Mouse (Mus musculus) heart, embryonic 12.5 days (tissue): Measurements from ENCODE around the gene Il23a. TPM values are rescaled to one million over a fixed set of nuclear protein-coding genes. Genes with fewer than 3 reads are reported as not detected.
A peak's percentile ranks its signal among the peaks of the same experiment; 100 is the strongest.
"Not testable (repeated sequence)": the region's sequence is repeated elsewhere in the genome, so short reads cannot be mapped to it uniquely, and the experiment has no call there.

Experiments used
- ATAC-seq: fragments of 200-750 bp; cut with Nextera tagmentation; 2 replicates; pipeline ENCODE4 v1.8.0; 2017; ENCODE audit warnings: moderate TSS enrichment, moderate library complexity; ENCODE audit not compliant: insufficient number of reproducible peaks, low FRiP score
- H3K27ac ChIP-seq: fragments of 300-500 bp; sonication (generic); 2 replicates; pipeline ENCODE4 v1.5.1; 2016; ENCODE audit warnings: mild to moderate bottlenecking, moderate library complexity; ENCODE audit not compliant: poor library complexity, severe bottlenecking
- H3K27me3 ChIP-seq: fragments of 300-500 bp; sonication (generic); replicated peaks from 2 replicates; pipeline ENCODE4 v1.6.1; 2016; ENCODE audit warnings: mild to moderate bottlenecking, moderate library complexity
- H3K36me3 ChIP-seq: fragments of 300-500 bp; sonication (generic); 2 replicates; pipeline ENCODE4 v1.6.1; 2016; ENCODE audit warnings: mild to moderate bottlenecking, moderate library complexity
- H3K4me1 ChIP-seq: fragments of 300-500 bp; sonication (generic); replicated peaks from 2 replicates; pipeline ENCODE4 v1.6.1; 2016; ENCODE audit warnings: mild to moderate bottlenecking
- H3K4me2 ChIP-seq: fragments of 300-500 bp; sonication (generic); 2 replicates; pipeline ENCODE4 v1.6.1; 2016; ENCODE audit warnings: mild to moderate bottlenecking, moderate library complexity
- H3K4me3 ChIP-seq: fragments of 300-500 bp; sonication (generic); 2 replicates; pipeline ENCODE4 v1.5.1; 2016; ENCODE audit warnings: mild to moderate bottlenecking
- H3K9ac ChIP-seq: fragments of 300-500 bp; sonication (generic); 2 replicates; pipeline ENCODE4 v1.6.1; 2016; ENCODE audit warnings: mild to moderate bottlenecking, moderate library complexity
- H3K9me3 ChIP-seq: fragments of 300-500 bp; sonication (generic); replicated peaks from 2 replicates; pipeline ENCODE4 v1.6.1; 2016; ENCODE audit warnings: mild to moderate bottlenecking, moderate library complexity
- WGBS: fragments of 180-500 bp; shearing (Covaris S2); methylation state at CpG from one replicate; pipeline ENCODE4 v1.1.7; 2016; 5-methylcytosine and 5-hydroxymethylcytosine counted together
- polyA plus RNA-seq: library from polyadenylated mRNA; unstranded; fragments of >200 nt; fragmentation: Nextera tagmentation; extraction: Ambion mirVana; gene quantifications from 2 replicates; pipeline ENCODE4 v1.2.1, GENCODE M21; 2016

Gene Il23a
- polyA plus RNA-seq, 1 experiment from 2014 or later = 1.2 TPM

DNA sequence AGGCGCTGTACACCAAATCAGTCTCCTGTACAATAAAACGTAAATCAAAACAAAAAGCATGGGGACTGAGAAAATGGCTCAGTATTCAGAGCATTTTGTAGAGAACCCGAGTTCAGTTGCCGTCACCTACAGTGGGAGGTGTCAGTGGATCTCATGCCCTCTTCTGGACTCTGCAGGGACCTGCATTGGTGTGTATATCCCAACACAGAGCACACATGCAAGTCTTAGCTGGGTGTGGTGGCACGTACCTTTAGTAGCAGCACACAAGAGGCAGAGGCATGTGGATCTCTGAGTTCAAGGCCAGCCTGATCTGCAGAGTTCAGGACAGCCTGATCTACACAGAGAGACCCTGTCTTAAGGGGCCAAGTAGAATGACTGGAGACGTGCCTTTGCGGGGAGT, 11.1 kb upstream of the Il23a start:
- Histone ChIP-seq H3K27ac (peak overlapping the region; percentile 90), H3K4me1 (peaks cover 19% of the 10 kb centered on the region), H3K9ac (no peak overlapping the region; the same call in 1 of the 2 replicates), H3K27me3 (no peaks in the 10 kb centered on the region), H3K36me3 (peaks cover 64% of the 10 kb centered on the region), H3K4me2 (no peak overlapping the region), H3K9me3 (no peaks in the 10 kb centered on the region), H3K4me3 (no peak overlapping the region)
- ATAC-seq = no peak
- 91% methylated on average over 7 of the region's 7 CpGs for WGBS

DNA sequence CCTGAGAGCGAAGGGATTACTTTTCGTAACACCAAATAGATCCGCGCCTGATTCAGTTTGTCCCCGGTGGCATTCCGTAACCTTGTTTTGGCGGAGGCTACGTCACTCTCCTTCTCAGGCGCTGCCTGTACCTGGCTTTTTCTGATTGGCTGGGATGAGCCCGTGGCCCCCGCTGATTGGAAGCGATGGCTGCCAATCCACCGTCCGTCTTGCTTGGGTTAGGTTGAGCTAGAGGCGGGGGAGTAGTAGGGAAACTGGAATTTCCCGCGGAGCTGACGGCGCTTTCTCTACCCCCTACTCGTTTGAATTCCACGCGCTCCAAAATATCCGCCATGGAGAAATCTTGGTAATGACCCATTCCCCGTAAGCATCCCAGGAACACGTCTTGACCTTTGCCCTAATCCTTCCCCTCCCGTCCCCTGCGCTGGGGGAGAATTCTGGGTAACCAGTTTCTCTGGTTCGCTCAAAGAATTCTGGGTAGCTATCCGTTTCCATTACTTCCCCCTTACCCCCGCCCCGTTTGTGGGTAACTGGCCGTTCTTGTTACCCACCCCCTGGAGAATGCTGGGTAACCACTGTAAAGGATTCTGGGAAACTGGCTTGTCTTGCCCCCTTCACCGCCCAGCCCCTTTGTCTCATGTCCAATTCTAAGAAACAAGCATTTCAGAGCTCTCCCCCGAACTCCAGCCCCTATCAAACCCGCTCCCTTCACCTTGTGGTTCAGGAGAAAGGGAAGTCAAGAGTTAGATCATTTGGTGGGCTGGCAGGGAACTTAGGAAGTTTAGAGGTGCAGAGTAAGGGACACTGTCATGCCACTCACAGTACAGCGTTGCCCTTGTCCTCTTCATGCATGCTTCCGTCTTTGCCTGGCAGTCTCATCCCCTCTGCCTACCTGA, 4.8 kb upstream of the Il23a start, which contains the start of gene Pan2:
Pan2 (plus strand) TSS at position 210 of the 896 bp plus-strand sequence.
- Histone ChIP-seq H3K4me2 (peak within 1 kb of the TSS; percentile 90), H3K4me3 (peak within 1 kb of the TSS; percentile 63), H3K27ac (peak within 1 kb of the TSS; percentile 92), H3K27me3 (no peaks in the 10 kb centered on the region), H3K9ac (peak within 1 kb of the TSS; percentile 76), H3K4me1 (peaks cover 17% of the 10 kb centered on the region), H3K9me3 (no peaks in the 10 kb centered on the region), H3K36me3 (peaks cover 23% of the 10 kb centered on the region)
- ATAC-seq = peak; percentile 98
- 2% methylated on average over 37 of the region's 37 CpGs for WGBS

DNA sequence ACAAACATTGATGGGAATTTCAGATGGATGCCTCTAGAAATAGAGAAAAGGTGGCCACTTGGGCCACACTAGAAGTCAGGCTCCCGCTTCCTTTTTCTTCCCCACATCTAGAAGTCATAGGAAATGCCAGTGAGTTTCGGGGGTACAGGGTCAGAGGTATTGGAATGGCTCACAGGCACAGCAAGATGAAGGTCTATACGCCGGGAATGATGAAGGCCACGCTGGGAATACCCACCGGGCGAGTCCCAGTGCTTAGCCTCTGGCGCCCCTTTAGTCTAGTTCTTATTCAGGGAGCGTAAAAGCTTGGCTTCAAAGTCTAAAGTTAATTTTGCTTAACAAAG, 4.2 kb upstream of the Il23a start:
- peak overlapping the region; percentile 63 for H3K4me3 ChIP-seq
- ATAC-seq = peak; percentile 15; the same call in 1 of the 2 replicates
- H3K36me3 ChIP-seq = peaks cover 17% of the 10 kb centered on the region; the same call in 1 of the 2 replicates
- H3K9me3 ChIP-seq = no peaks in the 10 kb centered on the region
- H3K27ac ChIP-seq = peak overlapping the region; percentile 89
- peaks cover 22% of the 10 kb centered on the region for H3K4me1 ChIP-seq
- peak overlapping the region; percentile 76 for H3K9ac ChIP-seq
- H3K27me3 ChIP-seq = no peaks in the 10 kb centered on the region
- WGBS = under 1% methylated on average over 9 of the region's 9 CpGs
- peak overlapping the region; percentile 78 for H3K4me2 ChIP-seq

DNA sequence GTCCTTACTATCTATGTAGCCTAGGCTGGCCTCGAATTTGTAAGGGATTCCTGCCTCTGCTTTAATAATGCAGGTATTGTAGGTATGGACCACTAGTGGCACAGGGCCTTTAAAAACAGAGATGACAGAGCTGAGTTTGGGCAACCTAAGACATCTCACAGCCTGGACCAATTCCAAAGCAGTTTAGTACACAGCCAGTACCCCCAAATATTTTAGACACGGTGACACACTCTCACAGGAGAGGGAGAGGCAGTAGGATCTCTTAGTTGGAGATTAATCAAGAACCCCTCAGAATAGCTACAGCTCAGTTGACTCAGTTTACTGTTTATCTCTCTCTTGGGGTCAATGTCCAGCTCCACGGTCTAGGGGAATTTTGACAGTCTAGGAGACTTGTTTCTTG, 3.8 kb upstream of the Il23a start:
- WGBS = 21% methylated on average over 3 of the region's 3 CpGs
- Histone ChIP-seq H3K4me1 (peaks cover 26% of the 10 kb centered on the region), H3K4me2 (peak overlapping the region; percentile 78), H3K27ac (peak overlapping the region; percentile 89; the same call in 1 of the 2 replicates), H3K36me3 (peaks cover 17% of the 10 kb centered on the region; the same call in 1 of the 2 replicates), H3K9me3 (no peaks in the 10 kb centered on the region), H3K27me3 (no peaks in the 10 kb centered on the region), H3K4me3 (peak overlapping the region; percentile 63), H3K9ac (peak overlapping the region; percentile 76)
- no peak for ATAC-seq

DNA sequence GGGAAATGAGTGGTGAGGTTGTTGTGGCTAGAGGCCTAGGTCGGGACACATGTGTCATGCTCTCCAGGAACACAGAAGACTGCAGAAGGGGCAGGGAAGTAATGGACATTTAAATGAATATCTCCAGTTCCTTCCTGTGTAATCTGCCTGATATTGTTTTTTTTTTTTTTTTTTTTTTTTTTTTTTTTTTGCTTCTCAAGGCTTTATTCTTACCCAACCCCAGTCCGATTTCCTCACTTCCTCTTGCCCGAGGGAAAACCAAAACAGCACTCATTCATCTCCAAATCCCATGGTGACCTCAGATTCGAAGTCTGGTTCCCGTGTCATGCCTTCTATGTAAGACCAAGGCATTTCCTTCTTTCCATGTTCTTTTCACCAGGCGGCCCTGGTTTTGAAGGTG, 309 bp downstream of the Il23a start:
- peak overlapping the region; percentile 87 for H3K27ac ChIP-seq
- 61% methylated on average over 6 of the region's 6 CpGs for WGBS
- peaks cover 3% of the 10 kb centered on the region; the same call in 1 of the 2 replicates for H3K36me3 ChIP-seq
- peaks cover 29% of the 10 kb centered on the region for H3K4me1 ChIP-seq
- ATAC-seq = no peak
- H3K27me3 ChIP-seq = no peaks in the 10 kb centered on the region
- H3K9ac ChIP-seq = 0 out of 2 replicates have a peak overlapping the region, but pooled peaks have one; percentile 54
- no peak overlapping the region for H3K4me3 ChIP-seq
- H3K4me2 ChIP-seq = 0 out of 2 replicates have a peak overlapping the region, but pooled peaks have one; percentile 7
- H3K9me3 ChIP-seq = no peaks in the 10 kb centered on the region

DNA sequence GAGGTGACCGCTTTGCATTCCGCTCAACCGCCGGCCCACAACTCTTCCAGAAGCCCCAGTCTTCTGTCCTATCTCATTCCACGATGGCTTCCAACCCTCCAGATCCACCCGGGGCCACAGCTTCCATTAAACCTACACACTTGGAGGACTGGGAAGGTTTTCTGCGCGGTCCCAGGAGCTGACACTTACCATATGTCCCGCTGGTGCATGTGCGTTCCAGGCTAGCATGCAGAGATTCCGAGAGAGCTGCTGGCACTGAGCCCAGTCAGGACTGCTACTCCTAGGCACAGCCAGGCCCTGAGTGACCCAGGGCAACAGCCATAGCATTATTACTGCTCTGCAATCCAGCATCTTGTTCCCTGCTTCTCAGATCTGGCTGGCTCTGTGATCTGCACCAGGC, 930 bp downstream of the Il23a start:
- H3K9me3 ChIP-seq = no peaks in the 10 kb centered on the region
- H3K27ac ChIP-seq = peak overlapping the region; percentile 87
- H3K4me3 ChIP-seq = no peak overlapping the region
- H3K27me3 ChIP-seq = no peaks in the 10 kb centered on the region
- peaks cover 5% of the 10 kb centered on the region for H3K36me3 ChIP-seq
- 44% methylated on average over 11 of the region's 11 CpGs for WGBS
- peak; percentile 80 for ATAC-seq
- H3K4me1 ChIP-seq = peaks cover 29% of the 10 kb centered on the region
- peak overlapping the region; percentile 32; the same call in 1 of the 2 replicates for H3K4me2 ChIP-seq
- peak overlapping the region; percentile 54; the same call in 1 of the 2 replicates for H3K9ac ChIP-seq

DNA sequence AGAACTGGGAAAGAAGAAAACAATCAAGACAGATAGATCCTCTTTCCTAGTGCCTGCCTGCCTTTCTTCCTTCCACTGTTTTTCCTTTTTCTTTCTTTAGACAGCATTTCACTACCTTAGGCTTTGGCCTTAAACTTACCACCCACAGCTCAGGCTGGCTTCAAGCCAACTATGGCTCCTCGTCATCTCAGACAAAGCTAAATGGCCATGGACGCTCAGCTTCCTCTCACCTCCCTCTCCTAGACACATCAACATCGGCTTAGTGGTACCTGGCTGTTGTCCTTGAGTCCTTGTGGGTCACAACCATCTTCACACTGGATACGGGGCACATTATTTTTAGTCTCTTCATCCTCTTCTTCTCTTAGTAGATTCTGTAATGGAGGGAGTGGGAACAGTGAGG, 1.3 kb downstream of the Il23a start:
- Histone ChIP-seq H3K4me1 (peaks cover 25% of the 10 kb centered on the region), H3K27me3 (no peaks in the 10 kb centered on the region), H3K9ac (no peak overlapping the region), H3K9me3 (no peaks in the 10 kb centered on the region), H3K27ac (peak overlapping the region; percentile 87), H3K36me3 (peaks cover 9% of the 10 kb centered on the region), H3K4me2 (peak overlapping the region; percentile 32; the same call in 1 of the 2 replicates), H3K4me3 (no peak overlapping the region)
- WGBS = 63% methylated on average over 4 of the region's 4 CpGs
- no peak; the same call in 1 of the 2 replicates for ATAC-seq

DNA sequence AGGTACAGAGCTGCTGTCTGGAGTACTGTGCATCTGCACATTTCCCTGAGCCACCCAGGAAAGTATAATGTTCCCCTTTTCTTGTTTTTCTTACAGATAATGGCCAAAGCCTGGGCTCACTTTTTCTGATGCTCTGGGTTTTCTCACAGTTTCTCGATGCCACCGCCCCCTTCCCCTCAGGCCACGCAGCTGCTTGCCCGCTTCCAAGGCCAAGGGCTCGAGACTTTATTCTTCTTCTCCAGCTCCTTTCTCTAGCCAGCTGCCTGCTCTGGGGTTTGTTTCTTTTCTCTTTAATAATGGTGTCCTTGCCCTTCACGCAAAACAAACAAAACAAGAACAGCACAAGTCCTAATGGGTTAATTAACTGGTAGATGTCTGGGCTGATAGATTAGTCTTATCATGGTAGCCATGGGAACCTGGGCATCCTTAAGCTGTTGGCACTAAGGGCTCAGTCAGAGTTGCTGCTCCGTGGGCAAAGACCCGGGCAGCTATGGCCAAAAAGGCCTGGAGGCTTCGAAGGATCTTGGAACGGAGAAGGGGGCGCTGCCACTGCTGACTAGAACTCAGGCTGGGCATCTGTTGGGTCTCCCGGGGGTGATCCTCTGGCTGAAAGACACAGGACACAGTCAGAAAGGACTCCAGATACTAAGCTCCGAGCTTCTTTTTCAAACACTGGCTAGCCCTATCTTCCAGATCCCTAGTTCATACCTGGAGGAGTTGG, 2.0 kb downstream of the Il23a start:
- 0 out of 2 replicates have a peak overlapping the region, but pooled peaks have one; percentile 32 for H3K4me2 ChIP-seq
- WGBS = 68% methylated on average over 13 of the region's 13 CpGs
- H3K4me1 ChIP-seq = peaks cover 23% of the 10 kb centered on the region
- H3K27me3 ChIP-seq = no peaks in the 10 kb centered on the region
- ATAC-seq = no peak
- H3K4me3 ChIP-seq = no peak overlapping the region
- no peak overlapping the region for H3K9ac ChIP-seq
- H3K27ac ChIP-seq = no peak overlapping the region
- H3K9me3 ChIP-seq = no peaks in the 10 kb centered on the region
- H3K36me3 ChIP-seq = peaks cover 15% of the 10 kb centered on the region

DNA sequence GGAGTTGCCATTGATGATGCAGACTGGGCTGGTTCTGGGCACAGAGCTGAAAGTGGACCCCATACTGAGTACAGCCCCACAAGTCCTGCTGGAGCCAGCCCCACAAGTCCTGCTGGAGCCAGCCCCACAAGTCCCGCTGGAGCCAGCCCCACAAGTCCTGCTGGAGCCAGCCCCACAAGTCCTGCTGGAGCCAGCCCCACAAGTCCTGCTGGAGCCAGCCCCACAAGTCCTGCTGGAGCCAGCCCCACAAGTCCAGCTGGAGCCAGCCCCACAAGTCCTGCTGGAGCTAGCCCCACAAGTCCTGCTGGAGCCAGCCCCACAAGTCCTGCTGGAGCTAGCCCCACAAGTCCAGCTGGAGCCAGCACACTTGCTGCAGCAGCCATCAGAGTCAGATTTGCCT, 8.0 kb downstream of the Il23a start:
- 81% methylated on average over 1 of the region's 1 CpGs for WGBS
- H3K27me3 ChIP-seq, H3K4me1 ChIP-seq, H3K4me3 ChIP-seq, H3K9me3 ChIP-seq, H3K27ac ChIP-seq, H3K4me2 ChIP-seq, H3K9ac ChIP-seq, ATAC-seq: not testable (repeated sequence)
- peaks cover 60% of the 10 kb centered on the region for H3K36me3 ChIP-seq

DNA sequence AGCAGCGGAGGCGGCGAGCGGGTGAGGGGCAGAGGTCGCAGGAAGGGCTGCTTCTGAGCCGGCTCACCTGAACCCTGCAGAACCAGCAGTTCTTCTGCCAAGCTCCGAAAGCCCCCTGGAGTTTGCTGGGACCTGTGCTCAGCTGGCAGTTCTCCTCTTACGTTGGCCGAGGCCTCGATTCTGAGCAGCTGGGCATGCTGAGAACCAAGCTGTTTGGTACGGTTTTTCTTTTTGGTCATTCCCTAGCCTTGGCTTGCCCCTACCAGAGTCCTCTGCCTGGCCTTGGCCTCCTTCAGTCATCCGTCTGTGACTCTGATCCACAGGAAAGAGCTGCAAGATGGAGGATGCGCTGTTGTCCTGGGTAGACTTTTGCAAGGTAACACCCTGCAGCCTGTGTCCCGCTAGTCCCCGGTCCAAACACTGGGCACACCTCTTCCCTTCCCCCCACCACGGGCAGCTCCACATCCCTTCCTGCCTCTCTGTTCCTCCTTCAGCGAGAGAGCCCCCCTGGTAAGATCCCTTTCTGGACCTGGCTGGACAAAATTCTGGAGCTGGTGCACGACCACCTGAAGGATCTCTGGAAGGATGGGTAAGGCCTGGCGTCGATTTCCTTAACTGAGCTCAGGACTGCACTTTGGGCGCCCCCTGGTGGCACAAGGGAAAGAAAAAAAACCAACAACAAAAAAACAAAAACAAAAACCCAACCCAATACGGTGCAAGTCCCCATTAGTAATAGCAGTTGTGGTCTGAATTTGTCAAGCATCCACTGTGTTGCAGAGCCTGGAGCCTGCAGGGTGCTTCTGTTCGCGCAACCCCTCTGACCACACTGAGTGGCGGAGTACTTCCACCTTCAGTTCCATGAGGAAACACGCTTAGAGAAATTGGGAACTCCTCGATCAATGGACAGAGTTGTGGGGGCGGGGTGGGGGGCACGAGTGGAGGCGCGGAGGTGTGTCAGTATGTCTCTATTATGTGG, 14.7 kb downstream of the Il23a start:
- Histone ChIP-seq H3K4me2 (no peak overlapping the region), H3K36me3 (peaks cover 83% of the 10 kb centered on the region), H3K27me3 (no peaks in the 10 kb centered on the region), H3K9me3 (no peaks in the 10 kb centered on the region), H3K4me3 (no peak overlapping the region), H3K4me1 (no peaks in the 10 kb centered on the region), H3K27ac (no peak overlapping the region), H3K9ac (peak overlapping the region; percentile 1; the same call in 1 of the 2 replicates)
- WGBS = 64% methylated on average over 31 of the region's 31 CpGs
- ATAC-seq = no peak; the same call in 1 of the 2 replicates
